Mouse (Mus musculus) liver, embryonic 15.5 days (tissue): Measurements from ENCODE around the gene Gm20388. TPM values are rescaled to one million over a fixed set of nuclear protein-coding genes. Genes with fewer than 3 reads are reported as not detected.

Experiments
- ATAC-seq: fragments of 200-750 bp; cut with Nextera tagmentation; 2 replicates; pipeline ENCODE4 v1.8.0; 2017; ENCODE audit warnings: moderate number of reproducible peaks, mild to moderate bottlenecking, moderate library complexity; ENCODE audit not compliant: insufficient read depth
- H3K27ac ChIP-seq: fragments of 300-500 bp; sonication (generic); replicated peaks from 2 replicates; pipeline ENCODE4 v1.5.1; 2015; ENCODE audit warnings: mild to moderate bottlenecking, inconsistent platforms
- H3K27me3 ChIP-seq: fragments of 300-500 bp; sonication (generic); 2 replicates; pipeline ENCODE4 v1.6.1; 2015; ENCODE audit warnings: mild to moderate bottlenecking, inconsistent platforms
- H3K36me3 ChIP-seq: fragments of 300-500 bp; sonication (generic); replicated peaks from 2 replicates; pipeline ENCODE4 v1.6.1; 2015; ENCODE audit warnings: moderate library complexity, mild to moderate bottlenecking, inconsistent platforms
- H3K4me1 ChIP-seq: fragments of 300-500 bp; sonication (generic); replicated peaks from 2 replicates; pipeline ENCODE4 v1.6.1; 2015; ENCODE audit warnings: inconsistent platforms
- H3K4me2 ChIP-seq: fragments of 300-500 bp; sonication (generic); 2 replicates; pipeline ENCODE4 v1.6.1; 2015; ENCODE audit warnings: moderate library complexity, mild to moderate bottlenecking, inconsistent platforms
- H3K4me3 ChIP-seq: fragments of 300-500 bp; sonication (generic); replicated peaks from 2 replicates; pipeline ENCODE4 v1.5.1; 2015; ENCODE audit warnings: mild to moderate bottlenecking, inconsistent platforms
- H3K9ac ChIP-seq: fragments of 300-500 bp; sonication (generic); 2 replicates; pipeline ENCODE4 v1.6.1; 2015; ENCODE audit warnings: moderate library complexity, mild to moderate bottlenecking, inconsistent platforms
- H3K9me3 ChIP-seq: fragments of 300-500 bp; sonication (generic); replicated peaks from 2 replicates; pipeline ENCODE4 v1.6.1; 2016; ENCODE audit warnings: inconsistent platforms
- WGBS: fragments of 180-500 bp; shearing (Covaris S2); methylation state at CpG from one replicate; pipeline ENCODE4 v1.1.7; 2015; ENCODE audit warnings: mixed read lengths; ENCODE audit not compliant: insufficient replicate concordance; 5-methylcytosine and 5-hydroxymethylcytosine counted together
- polyA plus RNA-seq: library from polyadenylated mRNA; unstranded; fragments of >200 nt; fragmentation: Nextera tagmentation; extraction: Ambion mirVana; gene quantifications from 2 replicates; pipeline ENCODE4 v1.2.1, GENCODE M21; 2015

Gene Gm20388
- polyA plus RNA-seq, 1 experiment from 2014 or later = not detected

DNA sequence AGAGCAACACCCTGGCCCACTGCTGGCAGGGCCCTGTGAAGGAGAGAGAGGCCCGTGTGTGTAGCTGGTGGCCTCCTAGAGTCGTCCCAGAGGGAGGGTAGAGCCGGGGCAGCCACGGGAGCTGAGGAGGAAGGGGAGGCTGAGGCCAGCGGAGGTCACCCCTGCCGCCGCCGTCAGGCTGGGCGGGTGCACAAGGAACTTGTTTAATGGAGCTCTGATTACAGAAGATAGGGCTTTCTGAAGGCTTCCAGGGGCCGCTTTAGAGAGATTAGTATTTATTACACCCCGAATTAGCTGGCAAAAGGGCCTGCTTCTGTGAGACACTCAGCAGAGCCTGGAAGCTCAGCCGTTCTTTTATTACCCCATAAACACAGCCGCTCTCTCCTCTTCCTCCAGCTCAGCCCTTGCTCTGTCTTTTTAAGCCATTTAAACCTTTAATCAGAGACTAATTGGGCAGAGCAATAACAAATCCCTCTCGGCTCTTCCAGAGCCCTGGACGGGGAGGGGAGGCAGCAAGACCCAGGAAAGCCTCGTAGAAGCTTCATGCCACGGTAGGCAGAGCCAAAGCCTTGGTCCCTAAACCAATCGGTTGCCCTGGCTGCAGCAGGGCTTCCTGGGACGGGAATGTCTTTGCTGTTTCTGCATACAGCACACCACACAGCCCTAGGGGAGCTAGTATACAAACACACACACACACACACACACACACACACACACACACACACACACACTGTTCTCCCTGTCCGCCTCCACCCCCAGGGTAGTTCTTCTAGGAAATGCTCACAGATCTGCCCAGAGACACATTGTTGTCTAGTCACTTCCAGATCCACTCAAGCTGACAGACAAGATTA lies 1448.7 kb downstream of the Gm20388 start:
- Histone ChIP-seq H3K36me3 (no peaks in the 10 kb centered on the region), H3K27ac (no peak overlapping the region), H3K4me1 (0 out of 2 replicates have a peak, but pooled peaks cover 5% of the 10 kb centered on the region), H3K4me3 (no peak overlapping the region), H3K9ac (no peak overlapping the region), H3K9me3 (no peaks in the 10 kb centered on the region), H3K4me2 (no peak overlapping the region), H3K27me3 (peaks cover 13% of the 10 kb centered on the region; the same call in 1 of the 2 replicates)
- ATAC-seq = no peak
- 14% methylated on average over 20 of the region's 20 CpGs for WGBS

DNA sequence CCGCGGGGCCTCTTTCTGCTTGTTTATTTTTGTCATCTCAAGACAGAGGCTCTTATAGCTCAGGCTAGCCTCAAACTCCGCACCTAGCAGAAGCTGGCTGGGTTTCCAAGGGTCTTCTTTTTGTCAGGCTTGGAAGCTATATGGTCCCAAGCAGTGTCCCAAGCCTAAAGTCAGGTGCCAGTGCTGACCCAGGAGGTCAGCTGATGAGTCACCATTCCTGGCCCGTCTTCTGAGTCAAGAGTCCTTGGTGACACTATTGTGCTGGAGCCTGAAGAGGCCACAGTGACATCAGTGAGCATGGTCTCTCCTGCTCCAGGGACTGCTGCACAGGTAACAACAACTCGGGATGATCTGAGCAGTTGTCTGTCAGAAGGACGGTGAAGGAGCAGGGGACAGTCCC lies 1449.4 kb downstream of the Gm20388 start:
- Histone ChIP-seq H3K4me2 (no peak overlapping the region), H3K27me3 (peaks cover 13% of the 10 kb centered on the region; the same call in 1 of the 2 replicates), H3K4me3 (no peak overlapping the region), H3K4me1 (0 out of 2 replicates have a peak, but pooled peaks cover 5% of the 10 kb centered on the region), H3K36me3 (no peaks in the 10 kb centered on the region), H3K27ac (no peak overlapping the region), H3K9ac (no peak overlapping the region), H3K9me3 (no peaks in the 10 kb centered on the region)
- 24% methylated on average over 6 of the region's 6 CpGs for WGBS
- no peak for ATAC-seq

DNA sequence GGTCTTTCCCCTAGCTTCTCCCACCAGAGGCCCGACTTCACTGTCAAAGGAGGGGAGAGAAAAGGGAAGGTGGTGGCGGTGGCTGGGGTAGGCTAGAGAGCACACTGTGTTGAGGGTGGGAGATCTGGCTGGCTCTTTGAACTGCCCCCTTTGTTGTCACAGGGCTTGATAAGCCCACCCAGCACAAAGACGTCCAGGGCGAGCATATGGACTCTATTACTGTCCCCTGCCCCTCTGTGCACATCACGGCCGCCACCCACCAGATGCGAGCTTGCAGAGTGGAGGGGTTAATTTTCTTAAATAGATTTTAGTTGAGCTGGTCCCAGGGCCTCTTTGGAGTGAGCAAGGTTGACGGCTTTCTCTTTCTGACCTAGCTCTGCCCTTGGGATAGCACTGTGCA lies 1450.5 kb downstream of the Gm20388 start:
- Histone ChIP-seq H3K4me1 (0 out of 2 replicates have a peak, but pooled peaks cover 5% of the 10 kb centered on the region), H3K36me3 (no peaks in the 10 kb centered on the region), H3K4me3 (no peak overlapping the region), H3K4me2 (no peak overlapping the region), H3K9me3 (no peaks in the 10 kb centered on the region), H3K9ac (no peak overlapping the region), H3K27ac (no peak overlapping the region), H3K27me3 (peaks cover 13% of the 10 kb centered on the region; the same call in 1 of the 2 replicates)
- WGBS = 62% methylated on average over 8 of the region's 8 CpGs
- ATAC-seq = no peak

DNA sequence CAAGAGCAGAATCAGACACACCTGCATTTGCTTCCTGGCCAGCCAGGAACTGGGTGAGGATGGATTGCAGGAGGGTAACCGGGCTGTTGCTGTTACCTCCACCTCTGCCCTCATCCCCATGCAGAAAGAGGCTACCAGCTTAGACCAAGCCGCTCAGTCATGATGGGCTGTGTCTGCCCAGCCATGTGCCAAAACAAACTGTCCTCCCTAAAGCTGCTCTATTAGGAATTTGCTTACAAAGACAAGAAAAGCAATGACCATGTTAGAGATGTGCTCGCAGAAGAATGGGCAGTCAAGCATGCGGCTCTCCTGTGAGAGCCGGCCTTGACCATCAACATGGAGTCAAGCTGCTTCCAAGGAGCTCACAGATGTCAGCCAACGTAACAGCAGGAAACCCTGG lies 1454.0 kb downstream of the Gm20388 start:
- no peak overlapping the region for H3K27ac ChIP-seq
- H3K4me1 ChIP-seq = no peaks in the 10 kb centered on the region
- no peak overlapping the region for H3K4me2 ChIP-seq
- H3K36me3 ChIP-seq = no peaks in the 10 kb centered on the region
- no peak overlapping the region for H3K9ac ChIP-seq
- no peaks in the 10 kb centered on the region for H3K9me3 ChIP-seq
- no peak overlapping the region for H3K4me3 ChIP-seq
- ATAC-seq = no peak
- H3K27me3 ChIP-seq = peaks cover 8% of the 10 kb centered on the region; the same call in 1 of the 2 replicates
- WGBS = 61% methylated on average over 6 of the region's 6 CpGs

DNA sequence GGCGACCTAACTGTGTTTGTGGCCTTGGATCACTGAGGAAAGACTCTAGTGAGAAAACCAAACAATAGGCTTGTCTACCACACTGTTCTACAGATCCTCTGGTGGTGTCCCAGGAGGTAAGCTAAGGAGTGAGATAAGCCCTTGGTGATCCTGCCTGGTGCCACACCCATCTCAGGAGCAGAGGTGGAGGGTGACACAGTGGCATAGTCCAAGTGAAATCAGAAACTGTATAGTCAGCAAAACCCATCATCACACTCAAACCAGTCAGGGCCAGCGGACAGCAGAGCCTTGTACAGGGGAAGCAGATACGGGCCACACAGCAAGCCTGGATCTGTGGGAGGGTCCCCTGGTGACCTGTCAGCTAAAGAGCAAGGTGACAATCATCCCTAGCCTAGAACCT lies 1454.5 kb downstream of the Gm20388 start:
- WGBS = 60% methylated on average over 3 of the region's 3 CpGs
- Histone ChIP-seq H3K27ac (no peak overlapping the region), H3K27me3 (peaks cover 4% of the 10 kb centered on the region; the same call in 1 of the 2 replicates), H3K36me3 (no peaks in the 10 kb centered on the region), H3K9ac (no peak overlapping the region), H3K4me2 (no peak overlapping the region), H3K4me1 (no peaks in the 10 kb centered on the region), H3K4me3 (no peak overlapping the region), H3K9me3 (no peaks in the 10 kb centered on the region)
- no peak for ATAC-seq

DNA sequence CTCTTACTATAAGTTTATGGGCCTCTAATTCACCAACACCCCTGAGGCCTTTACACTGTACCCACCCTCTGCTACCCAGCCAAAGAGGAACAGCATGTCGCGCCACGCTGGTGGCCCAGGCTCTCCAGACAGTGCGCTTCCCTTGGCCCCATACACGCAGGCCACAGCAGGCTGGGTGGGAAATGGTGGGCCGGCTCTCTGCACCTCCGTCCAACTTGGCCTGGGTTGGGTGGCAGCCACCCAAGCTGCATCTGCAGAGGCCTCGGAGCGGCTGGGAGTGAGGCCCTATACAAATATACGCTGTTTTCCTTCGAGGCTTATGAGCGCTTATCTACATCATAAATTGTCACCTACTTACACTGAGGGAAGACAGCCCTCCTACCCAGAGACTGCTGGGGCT lies 1456.0 kb downstream of the Gm20388 start:
- WGBS = 65% methylated on average over 12 of the region's 12 CpGs
- no peaks in the 10 kb centered on the region for H3K36me3 ChIP-seq
- no peak overlapping the region for H3K9ac ChIP-seq
- H3K27ac ChIP-seq = no peak overlapping the region
- ATAC-seq = no peak
- no peaks in the 10 kb centered on the region for H3K4me1 ChIP-seq
- H3K4me2 ChIP-seq = no peak overlapping the region
- H3K27me3 ChIP-seq = no peaks in the 10 kb centered on the region
- no peaks in the 10 kb centered on the region for H3K9me3 ChIP-seq
- no peak overlapping the region for H3K4me3 ChIP-seq

DNA sequence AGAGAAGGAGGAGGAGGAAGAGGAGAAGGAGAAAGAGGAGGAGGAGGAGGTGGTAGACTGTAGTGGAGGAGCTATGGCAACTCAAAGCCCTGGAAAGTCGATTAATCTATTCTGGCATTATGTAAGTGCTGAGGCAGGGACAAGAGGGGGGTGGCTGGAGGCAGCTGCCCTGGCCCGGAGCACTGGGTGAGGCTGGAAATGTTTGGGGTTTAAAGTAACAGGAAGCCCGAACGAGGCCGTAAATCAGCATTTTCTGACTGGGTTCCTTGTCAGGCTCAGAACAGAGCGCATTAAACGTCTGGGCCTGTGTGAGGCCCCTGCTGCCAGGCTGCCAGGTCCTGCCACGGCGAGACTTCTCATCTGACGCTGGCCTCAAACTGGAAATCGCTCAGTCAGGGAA lies 1458.2 kb downstream of the Gm20388 start:
- no peak overlapping the region for H3K4me3 ChIP-seq
- no peaks in the 10 kb centered on the region for H3K27me3 ChIP-seq
- no peaks in the 10 kb centered on the region for H3K36me3 ChIP-seq
- H3K9me3 ChIP-seq = no peaks in the 10 kb centered on the region
- 12% methylated on average over 11 of the region's 11 CpGs for WGBS
- H3K9ac ChIP-seq = no peak overlapping the region
- H3K4me2 ChIP-seq = no peak overlapping the region
- no peak for ATAC-seq
- H3K4me1 ChIP-seq = no peaks in the 10 kb centered on the region
- no peak overlapping the region for H3K27ac ChIP-seq

DNA sequence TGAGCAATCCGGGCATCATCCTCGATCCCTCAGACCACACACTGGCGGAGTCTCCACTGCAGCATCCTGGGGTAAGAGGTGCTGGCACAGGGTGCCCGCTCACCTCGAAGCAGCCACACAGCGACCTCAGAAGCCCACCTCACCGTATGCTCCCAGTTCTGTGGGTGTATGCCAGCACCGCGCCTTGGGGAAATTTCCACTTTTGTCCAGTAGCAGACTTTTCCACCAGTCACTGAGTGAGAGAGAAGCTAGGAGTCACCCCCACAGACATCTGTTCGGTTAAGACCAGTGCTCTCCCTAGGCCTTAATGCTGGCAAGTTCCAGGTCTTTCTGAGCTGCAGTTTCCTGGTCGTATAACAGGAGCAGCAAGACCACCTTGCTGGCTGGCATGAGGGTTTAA lies 1458.7 kb downstream of the Gm20388 start:
- WGBS = 61% methylated on average over 11 of the region's 11 CpGs

DNA sequence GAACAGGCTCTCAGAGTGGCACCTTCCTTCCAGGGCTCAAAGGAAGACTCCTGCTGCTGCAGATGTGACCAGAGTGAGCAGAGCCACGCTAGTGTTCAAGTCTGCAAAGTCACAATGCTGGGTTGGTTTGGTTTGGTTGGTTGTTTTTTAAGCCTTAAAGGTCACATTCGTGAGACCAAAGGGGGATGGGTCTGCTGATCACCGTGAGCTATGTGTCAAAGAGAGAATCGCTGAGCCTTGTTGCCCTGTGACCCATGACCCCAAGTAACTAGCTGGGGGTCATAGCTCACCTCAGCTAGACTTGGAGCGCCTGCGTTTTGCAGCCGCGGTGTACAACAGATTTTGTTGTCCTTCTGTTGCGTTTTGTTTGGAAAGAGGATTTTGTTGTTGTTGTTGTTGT lies 1460.6 kb downstream of the Gm20388 start:
- Histone ChIP-seq H3K27ac (no peak overlapping the region), H3K4me3 (no peak overlapping the region), H3K27me3 (no peaks in the 10 kb centered on the region), H3K4me1 (no peaks in the 10 kb centered on the region), H3K9me3 (no peaks in the 10 kb centered on the region), H3K9ac (no peak overlapping the region), H3K36me3 (no peaks in the 10 kb centered on the region), H3K4me2 (no peak overlapping the region)
- no peak for ATAC-seq
- 63% methylated on average over 9 of the region's 9 CpGs for WGBS

More for the DNA sequence above, 1458.7 kb downstream of the Gm20388 start:
- no peaks in the 10 kb centered on the region for H3K27me3 ChIP-seq
- no peaks in the 10 kb centered on the region for H3K36me3 ChIP-seq
- no peak overlapping the region for H3K4me2 ChIP-seq
- no peak for ATAC-seq
- H3K4me3 ChIP-seq = no peak overlapping the region
- H3K4me1 ChIP-seq = no peaks in the 10 kb centered on the region
- no peak overlapping the region for H3K9ac ChIP-seq
- no peaks in the 10 kb centered on the region for H3K9me3 ChIP-seq
- no peak overlapping the region for H3K27ac ChIP-seq

DNA sequence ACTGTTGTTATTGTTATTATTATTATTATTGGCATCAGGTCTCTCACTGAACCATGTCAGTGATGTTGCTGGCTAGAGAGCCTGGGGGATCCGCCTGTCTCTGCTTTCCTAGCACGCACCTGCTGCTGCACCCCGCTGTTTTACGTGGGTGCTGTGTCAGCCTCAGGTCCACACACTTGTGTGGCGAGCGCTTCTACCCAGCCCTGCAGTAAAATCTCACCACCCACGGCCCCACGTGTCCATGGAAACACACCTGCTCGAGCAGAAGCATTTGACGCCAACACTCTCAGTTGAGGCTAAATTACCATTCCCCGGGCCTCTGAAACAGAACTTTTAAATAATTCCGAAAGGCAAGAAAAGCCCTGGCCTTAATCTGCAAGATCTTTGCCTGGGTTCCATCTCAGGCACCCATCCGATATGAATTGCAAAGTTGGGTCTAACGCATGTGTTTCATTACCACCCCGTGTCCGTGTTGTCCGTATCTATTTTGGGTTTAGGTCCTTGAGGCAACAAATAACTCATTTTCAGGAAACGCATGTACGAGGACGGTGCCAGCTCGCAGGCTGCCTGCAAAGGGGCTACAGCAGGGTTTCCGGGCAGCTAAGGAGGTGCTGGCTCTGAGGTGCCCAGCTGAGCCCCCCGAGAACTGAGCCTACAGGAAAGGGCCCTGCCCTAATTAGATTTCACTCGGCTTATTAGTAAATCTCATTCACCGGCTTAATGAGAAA lies 1461.4 kb downstream of the Gm20388 start:
- Histone ChIP-seq H3K4me2 (no peak overlapping the region), H3K9me3 (no peaks in the 10 kb centered on the region), H3K27me3 (no peaks in the 10 kb centered on the region), H3K36me3 (no peaks in the 10 kb centered on the region), H3K4me3 (no peak overlapping the region), H3K27ac (no peak overlapping the region), H3K9ac (no peak overlapping the region), H3K4me1 (no peaks in the 10 kb centered on the region)
- ATAC-seq = no peak
- WGBS = 61% methylated on average over 25 of the region's 25 CpGs

DNA sequence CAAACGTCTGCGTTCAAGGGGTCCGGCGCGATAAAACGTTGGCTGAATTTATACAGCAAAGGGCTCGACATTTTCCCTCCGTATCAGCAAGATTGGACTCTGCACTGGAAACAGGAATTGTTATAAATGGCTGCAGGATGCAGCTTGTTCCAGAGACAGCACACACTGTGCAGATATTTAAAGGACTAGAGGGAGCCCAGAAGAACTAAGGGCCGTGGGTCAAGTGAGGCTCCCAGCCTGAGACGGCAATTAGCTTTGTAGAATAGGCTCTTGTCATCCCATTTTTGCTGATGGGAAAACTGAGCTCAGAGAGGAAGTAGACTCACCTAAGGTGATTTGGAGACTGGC lies 1462.0 kb downstream of the Gm20388 start:
- H3K4me2 ChIP-seq = no peak overlapping the region
- WGBS = 72% methylated on average over 10 of the region's 10 CpGs
- no peak for ATAC-seq
- no peaks in the 10 kb centered on the region for H3K9me3 ChIP-seq
- no peak overlapping the region for H3K4me3 ChIP-seq
- no peak overlapping the region for H3K9ac ChIP-seq
- no peak overlapping the region for H3K27ac ChIP-seq
- H3K27me3 ChIP-seq = no peaks in the 10 kb centered on the region
- peaks cover 1% of the 10 kb centered on the region; the same call in 1 of the 2 replicates for H3K4me1 ChIP-seq
- H3K36me3 ChIP-seq = no peaks in the 10 kb centered on the region
